Mouse (Mus musculus): ENCODE data around the gene Cdk6.

DNA sequence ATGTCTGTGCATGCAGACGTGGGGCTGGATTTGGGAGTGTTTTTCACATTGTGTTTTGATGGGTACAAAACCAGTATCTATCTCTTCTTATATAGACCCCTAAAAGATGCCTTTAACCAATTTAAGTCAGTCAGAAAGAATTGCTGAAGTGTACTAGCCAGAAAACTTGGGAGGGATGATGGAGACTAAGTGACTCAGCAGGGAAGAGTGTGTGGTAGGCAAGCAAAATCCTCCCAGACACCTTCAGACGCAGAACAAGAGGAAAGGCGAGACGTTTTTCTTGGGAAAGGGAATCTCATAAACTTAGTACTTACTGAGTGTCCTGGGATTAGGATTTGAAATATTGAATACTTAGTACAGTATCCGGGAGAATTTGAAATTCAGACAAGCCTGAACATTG lies 39.8 kb upstream of the Cdk6 start:
- no peak for TF ChIP-seq CTCF (IDR thresholded peaks at IDR 0.05; ENCODE audit: extremely low read depth, insufficient read depth, insufficient read length, insufficient replicate concordance)
- no peak for TF ChIP-seq POLR2A (IDR thresholded peaks at IDR 0.05; ENCODE audit: low read depth, low read length)

Data from spleen, adult 2 months (tissue).